Mouse (Mus musculus) cerebellum, adult 2 months (tissue): ENCODE results near the gene Tulp2. TPM values are rescaled to one million over a fixed set of nuclear protein-coding genes. Genes with fewer than 3 reads are reported as not detected.

ENCODE experiments used
- DNase-seq, 2 experiments: peaks; one replicate each; pipeline ENCODE4 v3.0.0; 2021
- H3K27ac ChIP-seq: fragments of 200-500 bp; 2 replicates; pipeline ENCODE4 v1.5.1; 2012; ENCODE audit warnings: low read length, control low read depth, inconsistent platforms; ENCODE audit not compliant: insufficient read depth
- H3K27me3 ChIP-seq: fragments of 200-500 bp; 2 replicates; pipeline ENCODE4 v1.6.1; 2012; ENCODE audit warnings: inconsistent platforms, mild to moderate bottlenecking, low read length, moderate library complexity; ENCODE audit not compliant: control insufficient read depth, insufficient read depth
- H3K4me1 ChIP-seq: fragments of 200-500 bp; 2 replicates; pipeline ENCODE4 v1.6.1; 2011; ENCODE audit warnings: low read length; ENCODE audit not compliant: control insufficient read depth, insufficient read depth
- H3K4me3 ChIP-seq: fragments of 200-500 bp; replicated peaks from 2 replicates; pipeline ENCODE3; 2011; ENCODE audit warnings: mild to moderate bottlenecking, low read depth, low read length, control low read depth; ENCODE audit not compliant: insufficient read depth
- CTCF ChIP-seq: fragments of 200-500 bp; IDR thresholded peaks from 2 replicates; pipeline ENCODE4 v1.5.1; 2011; ENCODE audit warnings: low read depth, mild to moderate bottlenecking, control low read depth, low read length, moderate library complexity, borderline replicate concordance; ENCODE audit not compliant: insufficient read depth
- POLR2A ChIP-seq: fragments of 200-500 bp; IDR thresholded peaks from 2 replicates; pipeline ENCODE4 v1.6.1; 2011; ENCODE audit warnings: low read length, control low read depth, borderline replicate concordance; ENCODE audit not compliant: insufficient read depth
- WGBS: fragments of 180-500 bp; shearing (Covaris S2); methylation state at CpG from one replicate; pipeline ENCODE4 v1.1.7; 2018; 5-methylcytosine and 5-hydroxymethylcytosine counted together
- polyA plus RNA-seq: library from polyadenylated mRNA; depleted of rRNA; stranded (reverse); fragments of >200 nt; gene quantifications from 2 replicates; pipeline ENCODE4 v1.2.3, GENCODE M21; 2012

Tulp2 gene
- polyA plus RNA-seq, 1 experiment, result not detected

GRCm38 (mm10) chr7:45443526-45444420 is 37.9 kb upstream of the Tulp2 start:
- Histone ChIP-seq H3K27me3 (no peaks in the 10 kb centered on the region), H3K4me3 (no peak overlapping the region), H3K4me1 (no peaks in the 10 kb centered on the region), H3K27ac (no peak overlapping the region)
- TF ChIP-seq POLR2A, result no peak
- no peak for TF ChIP-seq CTCF
- 91% methylated on average over 22 of the region's 22 CpGs for WGBS
- no peak for DNase-seq

DNA sequence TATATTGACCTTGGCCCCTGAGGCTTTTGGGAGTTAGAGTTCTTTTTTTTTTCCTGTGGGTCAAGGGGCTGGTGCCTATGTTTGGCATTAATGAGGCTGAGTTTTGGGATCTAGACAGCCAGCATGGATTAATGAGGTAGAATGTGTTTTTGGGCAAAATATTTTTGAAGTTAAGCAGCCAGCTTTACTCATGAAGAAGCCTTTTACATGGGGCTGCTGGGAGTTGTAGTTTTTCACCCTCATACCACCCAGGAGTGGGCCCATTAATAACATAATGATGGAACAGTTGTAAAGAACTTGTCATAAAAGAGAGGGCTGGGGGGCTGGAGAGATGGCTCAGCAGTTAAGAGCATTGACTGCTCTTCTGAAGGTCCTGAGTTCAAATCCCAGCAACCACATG is 35.1 kb upstream of the Tulp2 start:
- Histone ChIP-seq H3K4me3 (no peak overlapping the region), H3K27me3 (no peaks in the 10 kb centered on the region), H3K4me1 (no peaks in the 10 kb centered on the region), H3K27ac (no peak overlapping the region)
- TF ChIP-seq POLR2A (no peak), CTCF (no peak)
- no peak for DNase-seq

- Histone ChIP-seq H3K4me1 (no peaks in the 10 kb centered on the region), H3K27ac (no peak overlapping the region), H3K4me3 (no peak overlapping the region), H3K27me3 (no peaks in the 10 kb centered on the region)
- WGBS, result 43% methylated on average over 11 of the region's 11 CpGs
- no peak for DNase-seq
- TF ChIP-seq POLR2A, result no peak
- TF ChIP-seq CTCF, result peak; percentile 52; the same call in 1 of the 2 replicates
Observed at GRCm38 (mm10) chr7:45447325-45447990, 34.2 kb upstream of the Tulp2 start.

DNA sequence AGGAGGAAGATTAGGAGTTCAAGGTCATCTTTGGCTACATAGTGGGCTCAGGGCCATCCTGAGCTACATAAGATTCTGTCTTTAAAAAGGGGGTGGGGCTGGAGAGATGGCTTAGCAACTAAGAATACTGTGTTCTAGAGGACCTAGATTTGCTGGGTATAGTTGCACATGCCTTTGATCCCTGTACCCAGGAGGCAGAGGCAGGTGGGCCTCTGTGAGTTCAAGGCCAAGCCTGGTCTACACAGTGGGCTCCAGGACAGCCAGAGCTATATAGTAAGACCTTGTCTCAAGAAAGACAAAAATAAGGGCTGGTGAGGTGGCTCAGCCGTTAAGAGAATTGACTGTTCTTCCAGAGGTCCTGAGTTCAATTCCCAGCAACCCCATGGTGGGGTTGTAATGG is 31.7 kb upstream of the Tulp2 start:
- Histone ChIP-seq H3K4me1 (no peaks in the 10 kb centered on the region), H3K4me3 (no peak overlapping the region), H3K27me3 (no peaks in the 10 kb centered on the region), H3K27ac (no peak overlapping the region)
- no peak for TF ChIP-seq POLR2A
- TF ChIP-seq CTCF, result no peak
- DNase-seq, result no peak
- WGBS, result 89% methylated on average over 1 of the region's 1 CpGs

DNA sequence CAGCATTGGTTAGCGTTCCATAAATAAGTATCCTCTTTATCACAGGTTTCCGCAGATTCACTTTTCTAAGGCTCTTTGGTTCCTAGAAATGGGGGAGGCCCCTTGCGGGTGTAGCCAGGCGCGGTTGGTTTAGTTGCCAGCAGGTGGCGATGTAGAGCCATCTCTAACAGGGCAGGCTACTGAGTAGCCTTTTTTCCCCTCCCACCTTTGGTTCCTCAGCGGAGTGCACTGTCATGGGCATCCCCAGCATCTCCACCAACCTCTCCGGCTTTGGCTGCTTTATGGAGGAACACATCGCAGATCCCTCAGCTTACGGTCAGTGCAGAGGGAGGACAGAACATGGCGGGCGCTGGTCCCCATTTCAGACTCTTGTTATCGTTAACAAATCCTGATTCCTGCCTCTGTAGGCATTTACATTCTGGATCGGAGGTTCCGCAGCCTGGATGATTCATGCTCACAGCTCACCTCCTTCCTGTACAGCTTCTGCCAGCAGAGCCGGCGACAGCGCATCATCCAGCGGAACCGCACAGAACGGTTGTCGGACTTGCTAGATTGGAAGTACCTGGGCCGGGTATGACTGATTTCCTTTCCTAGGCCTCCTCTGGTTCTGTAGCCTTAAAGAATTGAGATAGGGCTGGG is 30.2 kb upstream of the Tulp2 start:
- Histone ChIP-seq H3K4me1 (no peaks in the 10 kb centered on the region), H3K4me3 (peak overlapping the region; percentile 55), H3K27ac (no peak overlapping the region), H3K27me3 (no peaks in the 10 kb centered on the region)
- 49% methylated on average over 23 of the region's 23 CpGs for WGBS
- DNase-seq, result peak; percentile 80 to 87
- TF ChIP-seq CTCF (peak; percentile 84), POLR2A (no peak)

- Histone ChIP-seq H3K27me3 (no peaks in the 10 kb centered on the region), H3K4me3 (no peak overlapping the region), H3K4me1 (peaks cover 7% of the 10 kb centered on the region), H3K27ac (no peak overlapping the region)
- DNase-seq, result no peak
- WGBS, result 85% methylated on average over 15 of the region's 15 CpGs
- TF ChIP-seq POLR2A (no peak), CTCF (no peak)
Observed at GRCm38 (mm10) chr7:45454971-45455370, 26.7 kb upstream of the Tulp2 start.

- TF ChIP-seq POLR2A (no peak), CTCF (no peak)
- 75% methylated on average over 13 of the region's 13 CpGs for WGBS
- no peak overlapping the region for H3K27ac ChIP-seq
- peaks cover 11% of the 10 kb centered on the region for H3K4me1 ChIP-seq
- no peak for DNase-seq
- H3K27me3 ChIP-seq, result no peaks in the 10 kb centered on the region
- no peak overlapping the region for H3K4me3 ChIP-seq
Observed at GRCm38 (mm10) chr7:45455932-45456696, 25.6 kb upstream of the Tulp2 start.
